Mouse (Mus musculus) small intestine, adult 2 months (tissue): ENCODE results near the gene Tgfb2.

ENCODE experiments used
- CTCF ChIP-seq: fragments of 200-500 bp; IDR thresholded peaks from 2 replicates; pipeline ENCODE4 v1.5.1; 2012; ENCODE audit warnings: low read depth, mild to moderate bottlenecking, control low read depth, inconsistent platforms, low read length, moderate library complexity, mixed read lengths; ENCODE audit not compliant: insufficient replicate concordance, insufficient read length; ENCODE audit errors: extremely low read depth
- POLR2A ChIP-seq: fragments of 200-500 bp; IDR thresholded peaks from 2 replicates; pipeline ENCODE4 v1.6.1; 2012; ENCODE audit warnings: low read depth, mild to moderate bottlenecking, control low read depth, inconsistent platforms, low read length, moderate library complexity

DNA sequence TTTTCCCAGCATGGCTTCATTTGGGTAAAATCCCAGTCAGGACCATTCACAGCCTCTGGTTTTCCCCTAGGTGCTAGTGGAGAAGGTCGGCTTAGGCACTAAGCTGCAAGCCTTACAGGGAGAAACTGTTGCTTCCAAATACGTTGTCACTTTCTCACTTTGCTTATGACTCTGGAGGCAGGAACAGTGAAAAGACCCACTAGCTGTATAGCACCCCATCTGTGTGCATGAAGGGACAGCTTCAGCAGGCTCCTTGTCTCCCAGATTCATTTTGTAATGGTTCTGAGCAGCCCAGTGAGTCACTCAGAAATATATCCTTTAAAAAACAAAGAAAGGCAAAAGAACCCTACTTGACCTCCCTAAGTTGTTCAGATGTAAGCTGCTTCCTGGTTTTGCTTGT is 100.2 kb downstream of the Tgfb2 start:
- TF ChIP-seq CTCF (no peak), POLR2A (no peak)
